Mouse (Mus musculus) forebrain, embryonic 10.5 days (tissue): ENCODE results near the gene Wdr53. TPM values are rescaled to one million over a fixed set of nuclear protein-coding genes. Genes with fewer than 3 reads are reported as not detected.

ENCODE experiments used
- DNase-seq: peaks from one replicate; pipeline ENCODE4 v3.0.0-alpha.2; 2017; ENCODE audit warnings: low spot score; ENCODE audit errors: extremely low spot score
- H3K27ac ChIP-seq: fragments of 300-500 bp; sonication (generic); 2 replicates; pipeline ENCODE4 v1.5.1; 2016; ENCODE audit warnings: mild to moderate bottlenecking
- H3K27me3 ChIP-seq: fragments of 300-500 bp; sonication (generic); 2 replicates; pipeline ENCODE4 v1.6.1; 2016; ENCODE audit warnings: mild to moderate bottlenecking; ENCODE audit not compliant: poor library complexity, severe bottlenecking
- H3K36me3 ChIP-seq: fragments of 300-500 bp; sonication (generic); replicated peaks from 2 replicates; pipeline ENCODE4 v1.6.1; 2016; ENCODE audit warnings: mild to moderate bottlenecking, moderate library complexity
- H3K4me1 ChIP-seq: fragments of 300-500 bp; sonication (generic); 2 replicates; pipeline ENCODE4 v1.6.1; 2016
- H3K4me3 ChIP-seq: fragments of 300-500 bp; sonication (generic); 2 replicates; pipeline ENCODE4 v1.5.1; 2016; ENCODE audit warnings: mild to moderate bottlenecking, moderate library complexity
- H3K9me3 ChIP-seq: fragments of 300-500 bp; sonication (generic); 2 replicates; pipeline ENCODE4 v1.6.1; 2016; ENCODE audit warnings: mild to moderate bottlenecking, moderate library complexity
- WGBS: fragments of 180-500 bp; shearing (Covaris S2); methylation state at CpG from one replicate; pipeline ENCODE4 v1.1.7; 2016; 5-methylcytosine and 5-hydroxymethylcytosine counted together
- microRNA counts: library from miRNA; unstranded; fragments of <30 nt; microRNA quantifications from one replicate; lab custom pipeline; 2017
- microRNA-seq: library from miRNA; unstranded; fragments of <30 nt; microRNA quantifications from one replicate; pipeline ENCODE4, GENCODE M21; 2017
- polyA plus RNA-seq: library from polyadenylated mRNA; unstranded; fragments of >200 nt; fragmentation: Nextera tagmentation; extraction: Ambion mirVana; gene quantifications from 2 replicates; pipeline ENCODE4 v1.2.1, GENCODE M21; 2016

The Wdr53 gene
- polyA plus RNA-seq, 1 experiment from 2014 or later = 18.0 TPM

GRCm38 (mm10) chr16:32303046-32303445 is 56.0 kb downstream of the Wdr53 start:
- Histone ChIP-seq H3K4me3 (no peak overlapping the region), H3K9me3 (no peaks in the 10 kb centered on the region), H3K4me1 (no peaks in the 10 kb centered on the region), H3K36me3 (peaks cover 50% of the 10 kb centered on the region), H3K27ac (no peak overlapping the region), H3K27me3 (no peaks in the 10 kb centered on the region)
- 50% methylated on average over 1 of the region's 1 CpGs for WGBS
- no peak for DNase-seq

GRCm38 (mm10) chr16:32303886-32304285 is 56.9 kb downstream of the Wdr53 start:
- no peaks in the 10 kb centered on the region for H3K9me3 ChIP-seq
- H3K27ac ChIP-seq = no peak overlapping the region
- no peaks in the 10 kb centered on the region for H3K27me3 ChIP-seq
- 95% methylated on average over 7 of the region's 7 CpGs for WGBS
- H3K4me3 ChIP-seq = no peak overlapping the region
- peaks cover 42% of the 10 kb centered on the region for H3K36me3 ChIP-seq
- no peaks in the 10 kb centered on the region for H3K4me1 ChIP-seq
- no peak for DNase-seq

MicroRNAs within 50 kb of the gene (microRNA counts, 519-probe panel; counts per million panel counts)
- 341 counts per million, percentile 65 among the panel's probes with 10 or more counts for microRNA mmu-miR-1946a (lab: Ali Mortazavi, UCI)

Small RNA genes within 50 kb of the gene (microRNA-seq; reads per million reads assigned to microRNA genes)
- not detected for gene Mir1946a

Other genes with a start within 250 kb of the Wdr53 start
- 19.0 and 21.0 TPM in 2 replicates for gene Senp5, start 243.9 kb upstream of the Wdr53 start, polyA plus RNA-seq
- 41.0 and 41.3 TPM in 2 replicates for gene Pak2, start 167.9 kb upstream of the Wdr53 start, polyA plus RNA-seq
- gene Pigx, start 147.5 kb upstream of the Wdr53 start, polyA plus RNA-seq = 153 TPM in 2 replicates
- gene Cep19, start 147.4 kb upstream of the Wdr53 start, polyA plus RNA-seq = 41.0 and 44.0 TPM in 2 replicates
- 7.3 and 9.3 TPM in 2 replicates for gene Nrros, start 81.6 kb upstream of the Wdr53 start, polyA plus RNA-seq
- 0.62 TPM in 1 of 2 replicates, not detected in the other for gene Bex6, start 67.4 kb upstream of the Wdr53 start, polyA plus RNA-seq
- gene Fbxo45, start 69 bp upstream of the Wdr53 start, polyA plus RNA-seq = 8.3 and 9.8 TPM in 2 replicates
- gene Smco1, start 24.2 kb downstream of the Wdr53 start, polyA plus RNA-seq = 0.10 TPM in 1 of 2 replicates, not detected in the other
- 33.3 and 33.9 TPM in 2 replicates for gene Rnf168, start 30.2 kb downstream of the Wdr53 start, polyA plus RNA-seq
- 25.0 and 25.3 TPM in 2 replicates for gene Ubxn7, start 85.0 kb downstream of the Wdr53 start, polyA plus RNA-seq
- not detected in 2 replicates for gene Tm4sf19, start 153.3 kb downstream of the Wdr53 start, polyA plus RNA-seq
- 39.0 and 39.2 TPM in 2 replicates for gene Tctex1d2, start 172.5 kb downstream of the Wdr53 start, polyA plus RNA-seq
- 41.7 and 41.9 TPM in 2 replicates for gene Pcyt1a, start 183.7 kb downstream of the Wdr53 start, polyA plus RNA-seq
- gene Slc51a, start 240.7 kb downstream of the Wdr53 start, polyA plus RNA-seq = 0.28 and 0.37 TPM in 2 replicates
- gene Zdhhc19, start 249.0 kb downstream of the Wdr53 start, polyA plus RNA-seq = not detected in 2 replicates